Mouse (Mus musculus): Measurements from ENCODE around the gene Nek9. TPM values are rescaled to one million over a fixed set of nuclear protein-coding genes. Genes with fewer than 3 reads are reported as not detected.

The Nek9 gene
- 9.5 and 12.2 TPM in 2 replicates for polyA plus RNA-seq (2015; fragmentation: Nextera tagmentation; extraction: Ambion mirVana)

DNA sequence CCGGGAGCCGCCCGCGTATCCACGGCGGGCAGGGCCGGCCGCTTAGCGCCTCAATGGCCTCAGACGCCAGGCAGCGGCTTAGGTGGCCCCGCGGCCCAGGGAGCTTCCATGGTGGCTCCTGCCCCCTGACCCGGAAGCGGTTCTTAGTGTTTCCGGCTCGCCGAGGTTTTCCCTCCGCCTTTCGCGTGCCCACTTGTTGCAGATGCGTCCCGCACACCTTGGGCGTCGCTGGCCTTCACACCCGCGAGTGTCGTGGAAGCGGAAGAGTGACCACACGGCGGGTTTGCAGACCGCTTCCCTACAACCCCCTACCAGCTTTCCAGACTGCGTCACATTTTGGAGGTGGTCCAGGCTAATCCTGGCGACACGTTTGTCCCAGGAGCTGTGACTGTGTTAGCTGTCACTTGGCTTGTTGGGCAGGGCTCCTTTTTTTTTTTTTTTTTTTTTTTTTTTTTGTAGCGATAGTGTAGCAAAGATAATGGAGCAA lies at the start of gene Nek9:
Gene Nek9, minus strand, starts transcription at position 120 of the 487 bp plus-strand sequence.
- H3K4me1 ChIP-seq: peaks cover 18% of the 10 kb centered on the region
- H3K9ac ChIP-seq (replicated peaks): peak within 1 kb of the TSS; percentile 97
- peak within 1 kb of the TSS; percentile 90 for H3K4me2 ChIP-seq
- WGBS: 1% methylated on average over 35 of the region's 36 CpGs
- peak within 1 kb of the TSS; percentile 96 for H3K4me3 ChIP-seq (replicated peaks)
- peak within 1 kb of the TSS; percentile 87 for H3K27ac ChIP-seq (replicated peaks)
- ATAC-seq (ENCODE audit: low FRiP score): peak; percentile 88
- no peaks in the 10 kb centered on the region for H3K27me3 ChIP-seq (replicated peaks)
- no peaks in the 10 kb centered on the region for H3K9me3 ChIP-seq (replicated peaks)
- peaks cover 16% of the 10 kb centered on the region for H3K36me3 ChIP-seq

- Histone ChIP-seq H3K4me3 (replicated peaks) (no peak overlapping the region), H3K4me2 (no peak overlapping the region), H3K27me3 (replicated peaks) (no peaks in the 10 kb centered on the region), H3K4me1 (no peaks in the 10 kb centered on the region), H3K9me3 (replicated peaks) (no peaks in the 10 kb centered on the region), H3K36me3 (no peaks in the 10 kb centered on the region), H3K9ac (replicated peaks) (no peak overlapping the region), H3K27ac (replicated peaks) (no peak overlapping the region)
- 63% methylated on average over 5 of the region's 5 CpGs for WGBS
- no peak for ATAC-seq (ENCODE audit: low FRiP score)
These were observed 46.8 kb upstream of the Nek9 start for GRCm38 (mm10) chr12:85385995-85386375.

DNA sequence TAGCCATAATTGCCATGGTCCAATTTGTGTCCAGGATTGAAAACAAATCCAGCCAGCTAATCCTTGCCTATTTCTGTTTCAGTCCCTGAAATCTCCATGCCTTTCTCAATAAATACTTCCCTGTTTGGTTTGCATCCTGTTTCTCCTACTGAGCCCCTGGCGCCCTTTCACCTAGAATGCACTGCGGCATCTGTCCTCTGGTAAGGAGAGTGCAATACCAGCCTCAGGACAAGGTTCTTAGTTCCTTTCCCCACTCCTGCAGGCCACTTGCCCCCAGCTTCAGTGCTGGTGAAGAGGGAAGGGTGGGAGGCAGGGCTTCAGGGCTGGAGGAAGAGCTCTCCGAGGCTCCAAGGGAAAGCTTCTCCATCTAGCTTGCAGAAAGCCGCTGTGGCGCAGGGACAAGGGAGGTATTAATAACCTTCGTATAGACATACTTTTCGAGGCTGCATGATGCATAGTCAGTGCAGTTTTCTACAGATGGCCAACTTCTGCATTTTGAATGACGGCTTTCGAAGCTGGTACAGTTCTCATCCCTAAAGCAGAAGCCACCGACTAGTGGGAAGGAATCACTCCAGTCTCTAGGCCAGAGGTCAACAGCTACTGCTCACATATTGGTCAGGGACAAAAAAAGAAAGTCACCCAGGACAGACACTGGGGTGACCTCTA lies 46.3 kb upstream of the Nek9 start:
- H3K4me3 ChIP-seq (replicated peaks): no peak overlapping the region
- H3K9me3 ChIP-seq (replicated peaks): no peaks in the 10 kb centered on the region
- ATAC-seq (ENCODE audit: low FRiP score): no peak
- no peak overlapping the region for H3K27ac ChIP-seq (replicated peaks)
- no peaks in the 10 kb centered on the region for H3K27me3 ChIP-seq (replicated peaks)
- no peak overlapping the region for H3K4me2 ChIP-seq
- 81% methylated on average over 10 of the region's 10 CpGs for WGBS
- no peaks in the 10 kb centered on the region for H3K36me3 ChIP-seq
- no peak overlapping the region for H3K9ac ChIP-seq (replicated peaks)
- no peaks in the 10 kb centered on the region for H3K4me1 ChIP-seq

- Histone ChIP-seq H3K4me2 (no peak overlapping the region), H3K9ac (replicated peaks) (no peak overlapping the region), H3K36me3 (no peaks in the 10 kb centered on the region), H3K4me3 (replicated peaks) (no peak overlapping the region), H3K9me3 (replicated peaks) (no peaks in the 10 kb centered on the region), H3K27me3 (replicated peaks) (no peaks in the 10 kb centered on the region), H3K27ac (replicated peaks) (no peak overlapping the region), H3K4me1 (no peaks in the 10 kb centered on the region)
- ATAC-seq (ENCODE audit: low FRiP score): no peak
- WGBS: 80% methylated on average over 14 of the region's 14 CpGs
These were observed 43.9 kb upstream of the Nek9 start for GRCm38 (mm10) chr12:85382761-85383680.

DNA sequence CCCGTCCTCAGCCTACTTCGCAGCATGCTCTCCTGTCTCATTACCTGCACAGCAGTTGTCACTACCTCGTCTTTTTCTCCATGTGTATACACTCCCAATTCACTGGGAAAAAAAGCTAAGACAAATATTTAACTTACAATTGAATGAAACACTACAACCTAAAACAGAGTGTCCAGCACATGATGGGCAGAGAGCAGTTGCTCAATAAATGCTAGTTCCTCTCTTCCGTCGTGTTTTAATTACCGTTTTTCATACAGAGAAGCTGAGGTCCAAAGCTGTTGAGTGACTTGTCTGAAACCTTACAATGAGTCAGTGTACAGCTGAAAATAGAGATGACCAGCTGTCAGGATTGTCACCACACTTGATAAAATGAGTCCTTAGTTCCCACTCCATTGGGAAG lies 42.4 kb upstream of the Nek9 start:
- ATAC-seq (ENCODE audit: low FRiP score): no peak
- no peak overlapping the region for H3K4me3 ChIP-seq (replicated peaks)
- no peak overlapping the region for H3K4me2 ChIP-seq
- no peak overlapping the region for H3K9ac ChIP-seq (replicated peaks)
- WGBS: 92% methylated on average over 6 of the region's 6 CpGs
- H3K36me3 ChIP-seq: no peaks in the 10 kb centered on the region
- no peaks in the 10 kb centered on the region for H3K27me3 ChIP-seq (replicated peaks)
- H3K4me1 ChIP-seq: no peaks in the 10 kb centered on the region
- no peaks in the 10 kb centered on the region for H3K9me3 ChIP-seq (replicated peaks)
- H3K27ac ChIP-seq (replicated peaks): no peak overlapping the region

DNA sequence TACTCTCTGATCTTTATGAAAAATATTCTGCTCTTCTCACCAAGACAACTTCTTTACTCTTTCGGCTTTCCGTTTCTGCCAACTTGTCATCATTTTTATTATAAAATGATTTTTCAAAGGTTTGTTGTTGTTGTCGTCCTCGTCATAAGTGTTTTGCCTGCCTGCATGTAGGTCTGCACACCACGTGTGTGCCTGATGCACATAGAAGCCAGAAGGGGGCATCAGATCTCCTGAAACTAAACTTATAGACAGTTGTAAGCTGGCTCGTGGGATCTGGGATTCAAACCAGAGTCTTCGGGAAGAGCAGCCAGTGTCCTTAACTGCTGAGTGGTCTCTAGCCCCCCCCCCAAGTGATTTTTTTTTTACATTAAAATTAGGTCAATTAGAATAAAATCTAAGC lies 41.8 kb upstream of the Nek9 start:
- H3K4me3 ChIP-seq (replicated peaks): no peak overlapping the region
- H3K4me2 ChIP-seq: no peak overlapping the region
- H3K9me3 ChIP-seq (replicated peaks): no peaks in the 10 kb centered on the region
- no peaks in the 10 kb centered on the region for H3K27me3 ChIP-seq (replicated peaks)
- H3K4me1 ChIP-seq: no peaks in the 10 kb centered on the region
- no peak overlapping the region for H3K9ac ChIP-seq (replicated peaks)
- no peak overlapping the region for H3K27ac ChIP-seq (replicated peaks)
- no peaks in the 10 kb centered on the region for H3K36me3 ChIP-seq
- 78% methylated on average over 7 of the region's 7 CpGs for WGBS
- no peak for ATAC-seq (ENCODE audit: low FRiP score)

DNA sequence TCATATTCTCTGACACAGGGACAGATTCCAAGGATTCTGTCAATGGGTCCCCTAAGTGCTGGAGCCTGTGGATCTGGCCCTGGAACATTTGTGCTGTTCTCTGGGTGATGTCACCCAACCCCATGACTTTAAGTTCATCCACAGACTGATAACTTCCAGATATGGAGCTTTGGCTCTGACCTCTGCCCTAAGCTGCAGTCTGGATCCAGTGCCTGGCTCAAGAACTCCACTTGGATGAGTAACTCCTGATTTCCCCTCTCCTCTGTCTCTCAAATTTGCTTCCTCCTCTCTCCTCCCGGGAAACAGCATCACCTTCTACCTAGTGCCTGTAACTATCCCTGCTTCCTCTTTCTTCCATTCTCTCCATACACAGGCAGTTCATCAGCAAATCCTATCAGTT lies 41.1 kb upstream of the Nek9 start:
- no peak overlapping the region for H3K9ac ChIP-seq (replicated peaks)
- no peaks in the 10 kb centered on the region for H3K36me3 ChIP-seq
- no peaks in the 10 kb centered on the region for H3K27me3 ChIP-seq (replicated peaks)
- no peak overlapping the region for H3K4me2 ChIP-seq
- H3K4me3 ChIP-seq (replicated peaks): no peak overlapping the region
- H3K4me1 ChIP-seq: peaks cover 2% of the 10 kb centered on the region; the same call in 1 of the 2 replicates
- 88% methylated on average over 1 of the region's 1 CpGs for WGBS
- H3K27ac ChIP-seq (replicated peaks): no peak overlapping the region
- no peaks in the 10 kb centered on the region for H3K9me3 ChIP-seq (replicated peaks)
- ATAC-seq (ENCODE audit: low FRiP score): no peak

- WGBS: 96% methylated on average over 2 of the region's 2 CpGs
- Histone ChIP-seq H3K27me3 (replicated peaks) (no peaks in the 10 kb centered on the region), H3K9me3 (replicated peaks) (no peaks in the 10 kb centered on the region), H3K9ac (replicated peaks) (no peak overlapping the region), H3K36me3 (no peaks in the 10 kb centered on the region), H3K27ac (replicated peaks) (no peak overlapping the region), H3K4me2 (no peak overlapping the region), H3K4me1 (peaks cover 8% of the 10 kb centered on the region), H3K4me3 (replicated peaks) (no peak overlapping the region)
- no peak for ATAC-seq (ENCODE audit: low FRiP score)
These were observed 39.1 kb upstream of the Nek9 start for GRCm38 (mm10) chr12:85378271-85378670.

DNA sequence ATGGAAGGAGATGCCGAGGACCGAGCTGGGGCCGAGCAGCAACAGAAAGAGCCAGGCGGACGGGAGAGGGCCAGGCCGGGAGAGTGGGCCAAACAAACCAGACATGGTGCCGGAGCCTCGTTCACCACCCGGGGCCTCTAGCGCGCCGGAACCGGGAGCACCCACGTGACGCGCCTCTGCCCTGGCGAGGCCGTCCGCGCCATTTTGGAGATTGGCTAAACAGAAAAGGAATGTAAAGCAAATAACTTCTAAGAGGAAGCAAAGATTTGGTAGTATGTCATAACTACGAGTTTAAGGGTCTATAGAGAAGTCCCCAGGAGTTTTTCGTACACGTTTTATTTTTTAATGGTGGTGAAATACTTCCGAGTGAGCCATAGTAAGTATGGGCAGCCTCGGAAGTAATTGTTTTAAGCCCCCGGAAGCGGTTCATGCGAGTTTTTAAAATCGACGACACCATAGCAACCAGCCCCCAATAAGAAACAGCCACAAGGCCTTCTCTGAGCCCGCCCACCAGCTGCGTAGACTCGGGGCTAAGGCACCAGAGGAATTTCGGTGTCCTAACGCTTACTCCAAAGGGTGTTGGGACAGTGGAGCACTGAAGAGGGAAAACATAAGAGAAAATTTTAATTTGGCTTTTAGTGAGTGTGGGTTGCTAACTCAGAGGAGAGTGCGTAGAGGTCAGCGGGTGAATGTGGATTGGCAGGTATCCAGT lies 35.6 kb upstream of the Nek9 start, which contains the start of gene Tmed10:
Gene Tmed10, minus strand, starts transcription at position 287 of the 712 bp plus-strand sequence.
- Histone ChIP-seq H3K4me2 (peak within 1 kb of the TSS; percentile 68), H3K27me3 (replicated peaks) (no peaks in the 10 kb centered on the region), H3K27ac (replicated peaks) (peak within 1 kb of the TSS; percentile 82), H3K4me1 (peaks cover 38% of the 10 kb centered on the region), H3K9me3 (replicated peaks) (no peaks in the 10 kb centered on the region), H3K36me3 (no peaks in the 10 kb centered on the region), H3K9ac (replicated peaks) (peak within 1 kb of the TSS; percentile 78), H3K4me3 (replicated peaks) (peak within 1 kb of the TSS; percentile 61)
- WGBS: under 1% methylated on average over 37 of the region's 37 CpGs
- peak; percentile 97 for ATAC-seq (ENCODE audit: low FRiP score)

DNA sequence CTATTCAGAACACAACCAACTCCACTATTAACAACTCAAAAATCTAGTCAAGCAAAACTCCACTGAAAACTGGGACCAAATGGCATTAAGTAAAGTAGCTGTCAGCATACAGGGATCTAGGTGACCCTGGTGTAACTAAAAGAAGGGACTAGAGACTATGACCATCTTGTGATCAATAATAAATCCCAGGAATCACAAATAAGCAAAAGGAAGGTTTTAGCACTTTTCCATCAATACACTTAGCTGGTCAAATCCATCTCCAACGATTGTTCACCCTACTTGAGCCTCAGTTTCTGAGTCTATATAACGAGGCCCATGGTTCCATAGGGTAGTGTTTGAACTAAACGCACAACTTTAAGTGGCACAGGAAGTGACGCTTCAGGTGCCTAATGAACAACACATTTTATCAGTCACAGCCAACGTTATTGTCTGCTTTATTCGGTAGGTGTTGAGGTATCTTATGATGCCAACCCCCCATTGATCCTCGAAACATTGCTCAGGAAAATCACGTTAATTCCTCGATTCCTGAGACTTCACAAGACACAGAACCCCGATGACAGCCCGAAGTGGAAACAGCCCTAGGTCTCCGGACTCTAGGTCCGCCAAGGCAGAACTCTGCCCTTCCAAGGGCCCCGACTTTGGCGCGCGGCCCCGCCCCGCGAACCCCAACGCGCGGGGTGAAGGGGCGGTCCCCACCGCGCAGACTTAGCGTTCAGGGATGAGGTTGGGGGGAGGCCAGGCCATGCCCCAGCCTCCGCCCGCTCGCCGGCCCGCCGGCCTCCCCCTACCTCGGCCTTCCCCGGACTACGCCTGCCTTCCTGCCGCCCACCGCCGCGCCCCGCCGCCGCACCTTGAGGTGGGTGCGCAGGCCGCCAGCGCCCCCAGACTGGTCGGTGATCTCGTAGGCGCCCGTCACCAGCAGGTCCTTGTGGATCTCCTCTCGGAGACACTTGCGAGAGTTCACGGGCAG lies 34.7 kb upstream of the Nek9 start:
- no peaks in the 10 kb centered on the region for H3K36me3 ChIP-seq
- peak overlapping the region; percentile 82 for H3K27ac ChIP-seq (replicated peaks)
- peak overlapping the region; percentile 68 for H3K4me2 ChIP-seq
- H3K9me3 ChIP-seq (replicated peaks): no peaks in the 10 kb centered on the region
- peak overlapping the region; percentile 78 for H3K9ac ChIP-seq (replicated peaks)
- under 1% methylated on average over 52 of the region's 53 CpGs for WGBS
- ATAC-seq (ENCODE audit: low FRiP score): peak; percentile 75
- peak overlapping the region; percentile 61 for H3K4me3 ChIP-seq (replicated peaks)
- peaks cover 38% of the 10 kb centered on the region for H3K4me1 ChIP-seq
- H3K27me3 ChIP-seq (replicated peaks): no peaks in the 10 kb centered on the region

Data from neural tube, embryonic 15.5 days (tissue).